Comparison of ENCODE assay signal across 12 mouse cellular contexts in the genomic region with DNA sequence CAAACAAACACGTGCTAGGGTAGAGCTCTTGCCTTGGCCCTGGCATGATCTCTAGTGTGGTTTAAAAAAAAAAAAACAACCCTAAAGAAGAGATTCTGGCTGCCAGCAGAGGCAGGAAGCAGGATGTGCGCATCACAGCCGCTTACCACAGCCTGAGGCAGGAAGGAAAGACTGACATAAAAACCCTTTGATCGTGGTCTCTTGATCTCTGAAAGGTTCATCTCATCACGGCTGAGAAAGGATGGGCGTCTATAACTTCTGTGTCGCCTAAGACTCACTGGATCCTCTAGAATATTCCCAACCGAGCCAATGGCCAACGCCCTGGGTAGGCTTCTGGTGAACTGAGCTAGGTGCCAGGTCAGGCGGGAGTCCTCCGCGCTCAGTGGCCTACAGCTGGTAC. TPM values are rescaled to one million over a fixed set of nuclear protein-coding genes. Genes with fewer than 3 reads are reported as not detected.
A peak's percentile ranks its signal among the peaks of the same experiment; 100 is the strongest.
DNase-seq lines count a peak whose midpoint lies in the region; ATAC-seq lines count a peak whose summit lies in the region.
"Had no signal": no experiment of that assay in that cellular context is flagged by ENCODE, and none has a peak within 500 bp of the region (broad histone marks: within the 10 kb centered on the region; RNA-seq: fewer than 3 reads in every experiment).

No protein-coding gene starts in this region.

- no peaks in the 10 kb centered on the region for H3K36me3 ChIP-seq in forebrain, embryonic 15.5 days

- no peaks in the 10 kb centered on the region for H3K27me3 ChIP-seq in forebrain, embryonic 15.5 days

- H3K9ac ChIP-seq in forebrain, embryonic 15.5 days (replicated peaks), result no peak overlapping the region

- H3K27ac ChIP-seq in forebrain, embryonic 15.5 days (replicated peaks), result no peak overlapping the region
- H3K27ac ChIP-seq: left cerebral cortex, adult 2 months had no signal

- H3K4me1 ChIP-seq in forebrain, embryonic 15.5 days, result no peaks in the 10 kb centered on the region

- H3K9me3 ChIP-seq in forebrain, embryonic 15.5 days, result no peaks in the 10 kb centered on the region

- peak; percentile 48 for DNase-seq in adrenal gland, postnatal 14 days
- no peak for DNase-seq in adrenal gland, postnatal 10 days
- DNase-seq in CD4-positive helper T cell, adult 2 months (ENCODE audit: low read depth, low spot score), result peak; percentile 96
- DNase-seq in kidney, postnatal 25 days, result peak; percentile 43 to 75
- DNase-seq in spleen, adult 18-20 months, result peak; percentile 58 to 65
- no peak for DNase-seq in embryo, embryonic 10 days (ENCODE audit: low spot score)
- no peak for DNase-seq in c-Kit-positive CD71-positive TER-119-positive erythroid progenitor cells, embryonic 14.5 days (ENCODE audit: low spot score)
- DNase-seq: cerebellum, adult 9-10 months; retina, postnatal 1 day had no signal

- ATAC-seq in forebrain, embryonic 15.5 days (replicated peaks), result no peak
- ATAC-seq: forebrain, embryonic 16.5 days had no signal

- 91% methylated on average over 12 of the region's 12 CpGs for WGBS in forebrain, embryonic 15.5 days

- H3K4me2 ChIP-seq in forebrain, embryonic 15.5 days (replicated peaks), result no peak overlapping the region

- no peak overlapping the region for H3K4me3 ChIP-seq in forebrain, embryonic 15.5 days
- H3K4me3 ChIP-seq: left cerebral cortex, adult 2 months had no signal

RNA-seq across cellular contexts. Expression of a gene that starts 25.1 kb away (rescaled TPM):
- 8.9 and 10.1 TPM in 2 replicates for total RNA-seq in adrenal gland, postnatal 14 days (2021)
- total RNA-seq in adrenal gland, postnatal 10 days (2021), result 1 to 10 TPM; 8.7 to 9.4 TPM
- 22.4 and 23.4 TPM in 2 replicates for polyA plus RNA-seq in forebrain, embryonic 15.5 days (2015; fragmentation: Nextera tagmentation; extraction: Ambion mirVana)

Comparison
In these comparisons a context has a peak if more than half of its experiments do, and no peak if none do; other contexts are left out.
1. DNase-seq: peak in adrenal gland, postnatal 14 days (single experiment), CD4-positive helper T cell, adult 2 months (single experiment), kidney, postnatal 25 days (2 of 2) and spleen, adult 18-20 months (2 of 2); none in adrenal gland, postnatal 10 days (single experiment), embryo, embryonic 10 days (single experiment) and c-Kit-positive CD71-positive TER-119-positive erythroid progenitor cells, embryonic 14.5 days (single experiment).